Mouse (Mus musculus): Measurements from ENCODE around the gene Slc7a15.
A peak's percentile ranks its signal among the peaks of the same experiment; 100 is the strongest.

Slc7a15 gene

GRCm38 (mm10) chr12:8504131-8504530 lies 94.7 kb downstream of the Slc7a15 start:
- DNase-seq, result no peak

- no peak for DNase-seq
Measured at GRCm38 (mm10) chr12:8502546-8502945, 96.3 kb downstream of the Slc7a15 start.

GRCm38 (mm10) chr12:8501571-8502305 lies 97.1 kb downstream of the Slc7a15 start:
- DNase-seq, result no peak

- no peak for DNase-seq
Measured at GRCm38 (mm10) chr12:8500597-8501570, 98.0 kb downstream of the Slc7a15 start.

- peak; percentile 98 for DNase-seq
Measured at GRCm38 (mm10) chr12:8499871-8500596, 98.8 kb downstream of the Slc7a15 start, which contains the start of gene Rhob. Rhob (minus strand) TSS chr12:8500009.

- DNase-seq, result no peak
Measured at GRCm38 (mm10) chr12:8499001-8499870, 99.6 kb downstream of the Slc7a15 start.

- peak; percentile 72 for DNase-seq
Measured at GRCm38 (mm10) chr12:8498591-8499000, 100.3 kb downstream of the Slc7a15 start.

- no peak for DNase-seq
Measured at GRCm38 (mm10) chr12:8498148-8498571, 100.7 kb downstream of the Slc7a15 start.

GRCm38 (mm10) chr12:8497314-8497706 lies 101.6 kb downstream of the Slc7a15 start:
- no peak for DNase-seq

GRCm38 (mm10) chr12:8496679-8497313 lies 102.1 kb downstream of the Slc7a15 start:
- no peak for DNase-seq

GRCm38 (mm10) chr12:8495881-8496678 lies 102.8 kb downstream of the Slc7a15 start:
- peak; percentile 55 for DNase-seq

GRCm38 (mm10) chr12:8494675-8495074 lies 104.2 kb downstream of the Slc7a15 start:
- no peak for DNase-seq

GRCm38 (mm10) chr12:8493386-8493785 lies 105.5 kb downstream of the Slc7a15 start:
- no peak for DNase-seq

- no peak for DNase-seq
Measured at GRCm38 (mm10) chr12:8489098-8489497, 109.8 kb downstream of the Slc7a15 start.

- DNase-seq, result no peak
Measured at GRCm38 (mm10) chr12:8488652-8488980, 110.2 kb downstream of the Slc7a15 start.

GRCm38 (mm10) chr12:8487959-8488651 lies 110.8 kb downstream of the Slc7a15 start:
- no peak for DNase-seq

GRCm38 (mm10) chr12:8487281-8487680 lies 111.6 kb downstream of the Slc7a15 start:
- no peak for DNase-seq

- DNase-seq, result no peak
Measured at GRCm38 (mm10) chr12:8485247-8485646, 113.6 kb downstream of the Slc7a15 start.

GRCm38 (mm10) chr12:8482169-8482568 lies 116.7 kb downstream of the Slc7a15 start:
- DNase-seq, result no peak

Measured in right cerebral cortex, postnatal 25 days (tissue).